Mouse (Mus musculus) hindbrain, postnatal 0 days (tissue): ENCODE results near the gene Gm20388. TPM values are rescaled to one million over a fixed set of nuclear protein-coding genes. Genes with fewer than 3 reads are reported as not detected.
"Not testable (repeated sequence)": the region's sequence is repeated elsewhere in the genome, so short reads cannot be mapped to it uniquely, and the experiment has no call there.

Experiments
- ATAC-seq: fragments of 200-750 bp; cut with Nextera tagmentation; 2 replicates; pipeline ENCODE4 v1.8.0; 2017; ENCODE audit warnings: mild to moderate bottlenecking, moderate TSS enrichment, moderate library complexity
- DNase-seq: peaks from one replicate; pipeline ENCODE4 v3.0.0-alpha.2; 2015; ENCODE audit warnings: low spot score
- H3K27ac ChIP-seq: fragments of 300-500 bp; sonication (generic); 2 replicates; pipeline ENCODE4 v1.5.1; 2014; ENCODE audit warnings: mild to moderate bottlenecking
- H3K27me3 ChIP-seq: fragments of 300-500 bp; sonication (generic); 2 replicates; pipeline ENCODE4 v1.6.1; 2014; ENCODE audit warnings: low read length, mixed read lengths; ENCODE audit not compliant: insufficient read depth
- H3K36me3 ChIP-seq: fragments of 300-500 bp; sonication (generic); 2 replicates; pipeline ENCODE4 v1.6.1; 2014; ENCODE audit warnings: low read length, mixed read lengths; ENCODE audit not compliant: insufficient read depth
- H3K4me1 ChIP-seq: fragments of 300-500 bp; sonication (generic); 2 replicates; pipeline ENCODE4 v1.6.1; 2014; ENCODE audit warnings: antibody characterized with exemption, low read length, mixed read lengths; ENCODE audit not compliant: insufficient read depth
- H3K4me2 ChIP-seq: fragments of 300-500 bp; sonication (generic); 2 replicates; pipeline ENCODE4 v1.6.1; 2014; ENCODE audit warnings: low read depth, mild to moderate bottlenecking, low read length, moderate library complexity, mixed read lengths
- H3K4me3 ChIP-seq: fragments of 300-500 bp; sonication (generic); 2 replicates; pipeline ENCODE4 v1.5.1; 2014; ENCODE audit warnings: low read length
- H3K9ac ChIP-seq: fragments of 300-500 bp; sonication (generic); replicated peaks from 2 replicates; pipeline ENCODE4 v1.6.1; 2014; ENCODE audit warnings: mild to moderate bottlenecking, low read length, moderate library complexity, mixed read lengths
- H3K9me3 ChIP-seq: fragments of 300-500 bp; sonication (generic); 2 replicates; pipeline ENCODE4 v1.6.1; 2016; ENCODE audit warnings: low read length, mixed read lengths
- CTCF ChIP-seq: IDR thresholded peaks from 2 replicates; pipeline ENCODE4 v1.5.1; 2016; ENCODE audit warnings: antibody characterized with exemption, control low read depth, low read depth
- WGBS: fragments of 180-500 bp; shearing (Covaris S2); extraction: QIAGEN DNeasy Blood & Tissue Kit; methylation state at CpG from one replicate; pipeline ENCODE4 v1.1.7; 2014; 5-methylcytosine and 5-hydroxymethylcytosine counted together
- polyA plus RNA-seq: library from polyadenylated mRNA; unstranded; fragments of >200 nt; fragmentation: Nextera tagmentation; extraction: Ambion mirVana; gene quantifications from 2 replicates; pipeline ENCODE4 v1.2.1, GENCODE M21; 2015
- total RNA-seq: library from RNA; depleted of rRNA; stranded (reverse); fragments of >200 nt; gene quantifications from 2 replicates; pipeline ENCODE4 v1.2.3, GENCODE M21; 2014

The Gm20388 gene
- total and polyA plus RNA-seq, 2 experiments from 2014 or later: 71.3 TPM; not detected in 1

DNA sequence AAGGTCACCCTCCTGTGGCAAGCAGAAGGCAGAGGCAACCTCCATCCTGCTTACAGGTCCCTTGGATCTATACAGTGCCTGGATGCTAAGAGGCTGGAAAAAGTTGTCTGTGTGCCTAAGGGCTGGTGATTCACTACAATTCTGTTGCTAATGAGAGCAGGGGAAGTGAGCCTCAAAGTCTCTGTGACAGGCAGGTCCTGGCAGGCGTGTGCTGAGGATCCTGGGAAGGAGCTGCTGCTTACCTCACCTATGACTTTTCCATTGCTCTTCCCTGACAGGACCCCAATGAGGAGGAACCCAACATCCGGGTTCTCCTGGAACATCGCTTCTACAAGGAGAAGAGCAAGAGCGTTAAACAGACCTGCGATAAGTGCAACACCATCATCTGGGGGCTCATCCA is 3543.3 kb downstream of the Gm20388 start:
- no peaks in the 10 kb centered on the region for H3K27me3 ChIP-seq
- ATAC-seq (no peak), DNase-seq (no peak)
- H3K9ac ChIP-seq: no peak overlapping the region
- peaks cover 59% of the 10 kb centered on the region for H3K36me3 ChIP-seq
- TF ChIP-seq CTCF: no peak
- H3K4me3 ChIP-seq: no peak overlapping the region
- H3K27ac ChIP-seq: no peak overlapping the region
- H3K9me3 ChIP-seq: no peaks in the 10 kb centered on the region
- H3K4me1 ChIP-seq: no peaks in the 10 kb centered on the region
- H3K4me2 ChIP-seq: no peak overlapping the region
- WGBS: 86% methylated on average over 5 of the region's 5 CpGs

DNA sequence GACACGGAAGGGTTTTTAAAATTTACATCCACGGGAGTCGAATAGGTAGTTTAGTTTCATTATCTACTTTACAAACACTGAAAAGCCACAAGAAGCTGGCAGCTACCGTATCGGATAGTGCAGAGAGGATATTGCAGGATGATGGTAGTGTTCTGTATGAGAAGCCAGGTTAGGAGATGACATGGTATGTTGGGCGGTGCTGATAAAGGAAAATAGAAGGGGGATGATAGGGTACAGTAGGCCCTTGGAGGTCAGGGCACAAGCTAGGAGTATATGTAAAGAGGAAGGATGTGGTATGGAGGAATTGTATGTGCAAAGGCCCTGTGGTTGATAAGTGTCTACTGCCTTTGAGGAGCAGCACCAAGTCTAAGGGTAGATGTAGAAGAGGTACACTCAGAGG is 3543.9 kb downstream of the Gm20388 start:
- peaks cover 60% of the 10 kb centered on the region for H3K36me3 ChIP-seq
- H3K9ac ChIP-seq: no peak overlapping the region
- ATAC-seq (no peak), DNase-seq (no peak)
- H3K4me2 ChIP-seq: no peak overlapping the region
- no peaks in the 10 kb centered on the region for H3K4me1 ChIP-seq
- H3K9me3 ChIP-seq: no peaks in the 10 kb centered on the region
- no peak for TF ChIP-seq CTCF
- H3K27ac ChIP-seq: no peak overlapping the region
- no peak overlapping the region for H3K4me3 ChIP-seq
- 97% methylated on average over 6 of the region's 6 CpGs for WGBS
- H3K27me3 ChIP-seq: no peaks in the 10 kb centered on the region

DNA sequence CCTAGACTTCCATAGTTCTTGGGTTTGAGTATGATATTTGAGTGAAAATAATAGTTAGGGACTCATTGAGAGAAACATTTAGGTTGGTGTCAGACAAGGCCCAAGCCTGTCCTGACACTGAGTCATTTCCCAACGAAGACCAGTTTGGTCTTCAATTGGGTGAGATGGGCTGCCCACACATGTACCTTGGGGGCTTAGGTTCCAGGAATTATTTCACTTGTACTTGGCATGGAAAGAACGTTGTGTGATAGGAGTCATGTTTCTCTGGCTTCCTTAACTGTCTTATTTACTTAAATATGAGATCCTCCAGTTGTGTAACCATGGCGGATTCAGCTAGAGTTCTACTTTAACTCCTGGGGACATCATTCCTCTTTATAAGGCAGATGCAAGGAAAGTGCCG is 3553.0 kb downstream of the Gm20388 start:
- Histone ChIP-seq H3K4me2 (no peak overlapping the region), H3K4me3 (no peak overlapping the region), H3K27ac (no peak overlapping the region), H3K36me3 (peaks cover 45% of the 10 kb centered on the region; the same call in 1 of the 2 replicates), H3K9me3 (no peaks in the 10 kb centered on the region), H3K9ac (no peak overlapping the region), H3K27me3 (no peaks in the 10 kb centered on the region), H3K4me1 (no peaks in the 10 kb centered on the region)
- ATAC-seq: no peak
- no peak for TF ChIP-seq CTCF
- DNase-seq: no peak
- 89% methylated on average over 4 of the region's 4 CpGs for WGBS

DNA sequence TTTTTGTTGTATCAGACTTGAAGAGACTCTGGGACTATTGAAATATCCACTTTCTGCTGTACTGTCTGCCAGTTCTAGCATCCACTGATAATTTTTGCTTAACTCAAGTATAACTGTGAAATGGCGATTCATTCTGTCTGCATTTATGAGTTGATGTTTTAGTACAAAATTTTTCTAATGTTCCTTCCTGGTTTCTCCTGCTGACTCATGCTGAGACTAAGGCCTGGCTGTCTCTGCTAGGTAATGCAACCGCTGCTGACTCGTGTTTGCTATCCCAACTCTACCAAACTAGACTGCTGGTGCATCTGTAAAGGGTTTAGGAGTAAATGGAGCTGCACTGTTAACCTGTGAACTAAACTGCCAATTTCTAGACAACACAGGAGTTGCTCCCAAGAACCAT is 3556.8 kb downstream of the Gm20388 start:
- Histone ChIP-seq H3K9me3 (no peaks in the 10 kb centered on the region), H3K9ac (no peak overlapping the region), H3K4me1 (no peaks in the 10 kb centered on the region), H3K27ac (no peak overlapping the region), H3K27me3 (no peaks in the 10 kb centered on the region), H3K4me3 (no peak overlapping the region), H3K4me2 (no peak overlapping the region), H3K36me3 (peaks cover 13% of the 10 kb centered on the region; the same call in 1 of the 2 replicates)
- 77% methylated on average over 3 of the region's 3 CpGs for WGBS
- no peak for DNase-seq
- ATAC-seq: no peak
- no peak for TF ChIP-seq CTCF

DNA sequence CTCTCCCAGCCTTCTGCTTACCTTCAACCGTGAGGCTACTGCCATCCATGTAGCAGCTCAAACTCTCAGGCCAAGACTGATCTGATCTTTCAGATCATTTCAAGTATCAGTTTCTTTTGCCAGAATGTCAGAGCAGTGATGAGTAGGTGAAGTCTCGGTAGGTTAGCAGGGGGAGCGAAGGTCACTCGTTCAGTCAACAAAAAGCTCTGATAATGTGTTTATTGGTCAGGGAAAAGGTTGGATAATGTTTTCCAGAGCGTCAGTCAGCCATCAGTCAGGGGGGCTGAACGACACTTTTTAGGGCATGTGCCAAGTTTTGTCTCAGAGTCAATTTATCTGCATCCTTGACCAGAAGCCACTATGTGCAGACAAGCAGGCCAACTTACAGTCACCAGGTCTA is 3562.3 kb downstream of the Gm20388 start:
- not testable (repeated sequence) for H3K27me3 ChIP-seq, H3K4me2 ChIP-seq, H3K27ac ChIP-seq, ATAC-seq, H3K9ac ChIP-seq, H3K9me3 ChIP-seq, DNase-seq, H3K36me3 ChIP-seq, H3K4me3 ChIP-seq, H3K4me1 ChIP-seq
- 75% methylated on average over 6 of the region's 6 CpGs for WGBS

DNA sequence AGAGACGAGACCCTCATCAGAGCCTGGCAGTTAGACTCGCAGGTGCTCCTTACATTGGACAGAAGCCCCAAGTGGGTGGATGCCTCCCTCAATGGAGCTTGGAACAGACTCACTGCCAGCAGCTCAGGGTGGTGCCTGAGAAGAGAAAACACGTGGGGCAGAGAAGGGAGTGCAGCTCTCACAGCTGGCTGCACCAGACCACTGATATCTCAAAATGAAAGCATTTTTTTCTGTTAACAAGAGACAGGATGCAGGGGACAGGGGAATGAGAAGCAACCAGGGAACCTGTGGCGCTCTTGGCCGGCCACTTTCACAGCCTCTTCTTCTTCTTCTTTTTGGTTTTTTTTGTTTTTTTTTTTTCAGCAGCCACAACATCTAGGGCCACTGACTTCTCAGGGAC is 3563.9 kb downstream of the Gm20388 start:
- ATAC-seq: not testable (repeated sequence)

DNA sequence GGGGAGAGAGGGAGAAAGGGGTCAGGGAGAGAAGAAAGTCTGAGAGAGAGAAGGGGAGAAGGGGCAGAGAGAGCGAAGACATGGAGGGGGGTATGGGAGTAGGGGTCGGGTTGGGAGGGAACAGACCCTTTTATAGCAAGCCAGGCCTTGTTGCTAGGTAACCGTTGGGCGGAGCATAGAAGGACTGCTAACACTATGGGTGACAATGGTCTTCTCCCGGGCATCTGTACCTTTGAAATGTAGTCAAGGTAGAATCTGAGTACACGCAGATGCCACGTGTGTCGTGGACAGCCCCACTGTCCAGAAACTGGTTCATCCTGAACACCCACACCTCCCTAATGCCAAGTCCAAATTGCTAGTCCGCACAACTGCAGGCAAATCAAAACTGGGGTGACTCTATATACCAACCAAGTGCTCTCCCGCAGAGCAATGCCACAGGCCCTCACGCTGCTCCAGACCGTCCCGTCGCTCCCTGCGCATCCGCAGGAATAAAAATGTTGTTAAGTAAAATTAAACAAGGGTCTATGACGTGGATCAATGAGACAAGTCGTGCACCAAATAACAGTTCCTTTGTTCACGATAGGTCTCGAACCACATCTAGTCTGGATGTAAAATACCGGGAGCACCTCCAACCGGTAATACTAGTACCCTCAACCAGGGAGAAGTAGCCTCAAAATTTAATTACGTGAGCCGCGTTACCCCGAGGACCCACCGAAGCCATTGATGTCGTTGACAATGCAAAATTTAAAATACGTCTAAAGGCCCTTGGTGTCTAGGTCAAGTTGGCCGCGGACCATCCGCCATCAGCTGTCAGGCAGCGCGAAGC is 3566.5 kb downstream of the Gm20388 start:
- peaks cover 12% of the 10 kb centered on the region; the same call in 1 of the 2 replicates for H3K36me3 ChIP-seq
- peak overlapping the region; percentile 89 for H3K4me3 ChIP-seq
- DNase-seq (peak; percentile 61), ATAC-seq (peak; percentile 68)
- peak overlapping the region; percentile 96 for H3K27ac ChIP-seq
- peak overlapping the region; percentile 81 for H3K9ac ChIP-seq
- 8% methylated on average over 34 of the region's 34 CpGs for WGBS
- no peaks in the 10 kb centered on the region for H3K9me3 ChIP-seq
- peaks cover 12% of the 10 kb centered on the region; the same call in 1 of the 2 replicates for H3K4me1 ChIP-seq
- no peak for TF ChIP-seq CTCF
- H3K4me2 ChIP-seq: peak overlapping the region; percentile 89
- H3K27me3 ChIP-seq: no peaks in the 10 kb centered on the region

More for the DNA sequence above, 3563.9 kb downstream of the Gm20388 start:
- not testable (repeated sequence) for H3K4me3 ChIP-seq, H3K9ac ChIP-seq, H3K4me2 ChIP-seq, H3K9me3 ChIP-seq, H3K27ac ChIP-seq, H3K27me3 ChIP-seq, DNase-seq, H3K36me3 ChIP-seq
- 65% methylated on average over 5 of the region's 5 CpGs for WGBS
- H3K4me1 ChIP-seq: peaks cover 12% of the 10 kb centered on the region; the same call in 1 of the 2 replicates
